Mouse (Mus musculus) midbrain, embryonic 15.5 days (tissue): ENCODE measurements around the gene Jade1. TPM values are rescaled to one million over a fixed set of nuclear protein-coding genes. Genes with fewer than 3 reads are reported as not detected.

ENCODE experiments used
- ATAC-seq: fragments of 200-750 bp; cut with Nextera tagmentation; replicated peaks from 2 replicates; pipeline ENCODE4 v1.8.0; 2017; ENCODE audit warnings: moderate TSS enrichment
- H3K27ac ChIP-seq: fragments of 300-500 bp; sonication (generic); 2 replicates; pipeline ENCODE4 v1.5.1; 2015; ENCODE audit warnings: mild to moderate bottlenecking, inconsistent platforms
- H3K27me3 ChIP-seq: fragments of 300-500 bp; sonication (generic); replicated peaks from 2 replicates; pipeline ENCODE4 v1.6.1; 2015; ENCODE audit warnings: inconsistent platforms
- H3K36me3 ChIP-seq: fragments of 300-500 bp; sonication (generic); replicated peaks from 2 replicates; pipeline ENCODE4 v1.6.1; 2015; ENCODE audit warnings: inconsistent platforms
- H3K4me1 ChIP-seq: fragments of 300-500 bp; sonication (generic); 2 replicates; pipeline ENCODE4 v1.6.1; 2015; ENCODE audit warnings: inconsistent platforms
- H3K4me2 ChIP-seq: fragments of 300-500 bp; sonication (generic); 2 replicates; pipeline ENCODE4 v1.6.1; 2015; ENCODE audit warnings: inconsistent platforms, mild to moderate bottlenecking, moderate library complexity
- H3K4me3 ChIP-seq: fragments of 300-500 bp; sonication (generic); 2 replicates; pipeline ENCODE4 v1.5.1; 2015; ENCODE audit warnings: mild to moderate bottlenecking, inconsistent platforms
- H3K9ac ChIP-seq: fragments of 300-500 bp; sonication (generic); 2 replicates; pipeline ENCODE4 v1.6.1; 2015; ENCODE audit warnings: mild to moderate bottlenecking, inconsistent platforms
- H3K9me3 ChIP-seq: fragments of 300-500 bp; sonication (generic); 2 replicates; pipeline ENCODE4 v1.6.1; 2016; ENCODE audit warnings: inconsistent platforms
- WGBS: fragments of 180-500 bp; shearing (Covaris S2); methylation state at CpG from one replicate; pipeline ENCODE4 v1.1.7; 2015; ENCODE audit warnings: mixed read lengths; 5-methylcytosine and 5-hydroxymethylcytosine counted together
- polyA plus RNA-seq: library from polyadenylated mRNA; unstranded; fragments of >200 nt; fragmentation: Nextera tagmentation; extraction: Ambion mirVana; gene quantifications from 2 replicates; pipeline ENCODE4 v1.2.1, GENCODE M21; 2015

The Jade1 gene
- polyA plus RNA-seq, 1 experiment from 2014 or later: 14.0 TPM

GRCm38 (mm10) chr3:41554480-41555475 is 753 bp upstream of the Jade1 start:
- no peak overlapping the region for H3K9ac ChIP-seq
- H3K36me3 ChIP-seq: no peaks in the 10 kb centered on the region
- no peaks in the 10 kb centered on the region for H3K4me1 ChIP-seq
- 94% methylated on average over 24 of the region's 24 CpGs for WGBS
- no peak for ATAC-seq
- H3K4me3 ChIP-seq: no peak overlapping the region
- H3K9me3 ChIP-seq: no peaks in the 10 kb centered on the region
- H3K4me2 ChIP-seq: no peak overlapping the region
- no peaks in the 10 kb centered on the region for H3K27me3 ChIP-seq
- H3K27ac ChIP-seq: no peak overlapping the region

GRCm38 (mm10) chr3:41556451-41557266 is 1.1 kb downstream of the Jade1 start:
- H3K9me3 ChIP-seq: no peaks in the 10 kb centered on the region
- H3K4me2 ChIP-seq: no peak overlapping the region
- no peaks in the 10 kb centered on the region for H3K4me1 ChIP-seq
- no peak for ATAC-seq
- H3K27ac ChIP-seq: no peak overlapping the region
- H3K9ac ChIP-seq: no peak overlapping the region
- H3K27me3 ChIP-seq: no peaks in the 10 kb centered on the region
- no peak overlapping the region for H3K4me3 ChIP-seq
- WGBS: 86% methylated on average over 10 of the region's 11 CpGs
- H3K36me3 ChIP-seq: no peaks in the 10 kb centered on the region

GRCm38 (mm10) chr3:41557267-41557995 is 1.9 kb downstream of the Jade1 start:
- Histone ChIP-seq H3K36me3 (no peaks in the 10 kb centered on the region), H3K27me3 (no peaks in the 10 kb centered on the region), H3K4me1 (no peaks in the 10 kb centered on the region), H3K4me2 (no peak overlapping the region), H3K4me3 (no peak overlapping the region), H3K27ac (no peak overlapping the region), H3K9ac (no peak overlapping the region), H3K9me3 (no peaks in the 10 kb centered on the region)
- 93% methylated on average over 19 of the region's 19 CpGs for WGBS
- ATAC-seq: no peak

GRCm38 (mm10) chr3:41560489-41560888 is 5.0 kb downstream of the Jade1 start:
- Histone ChIP-seq H3K4me1 (peaks cover 9% of the 10 kb centered on the region), H3K9me3 (no peaks in the 10 kb centered on the region), H3K27me3 (no peaks in the 10 kb centered on the region), H3K9ac (no peak overlapping the region), H3K36me3 (no peaks in the 10 kb centered on the region), H3K27ac (no peak overlapping the region), H3K4me2 (no peak overlapping the region), H3K4me3 (no peak overlapping the region)
- no peak for ATAC-seq
- 93% methylated on average over 6 of the region's 6 CpGs for WGBS

GRCm38 (mm10) chr3:41561787-41562186 is 6.3 kb downstream of the Jade1 start:
- 93% methylated on average over 5 of the region's 5 CpGs for WGBS
- Histone ChIP-seq H3K4me2 (no peak overlapping the region), H3K36me3 (no peaks in the 10 kb centered on the region), H3K9me3 (no peaks in the 10 kb centered on the region), H3K27ac (no peak overlapping the region), H3K4me3 (no peak overlapping the region), H3K9ac (no peak overlapping the region), H3K4me1 (peaks cover 16% of the 10 kb centered on the region), H3K27me3 (no peaks in the 10 kb centered on the region)
- no peak for ATAC-seq

- no peaks in the 10 kb centered on the region for H3K36me3 ChIP-seq
- H3K9me3 ChIP-seq: no peaks in the 10 kb centered on the region
- ATAC-seq: peak; percentile 66
- under 1% methylated on average over 73 of the region's 81 CpGs for WGBS
- H3K27me3 ChIP-seq: no peaks in the 10 kb centered on the region
- H3K4me2 ChIP-seq: peak overlapping the region; percentile 79
- peaks cover 19% of the 10 kb centered on the region for H3K4me1 ChIP-seq
- H3K27ac ChIP-seq: peak overlapping the region; percentile 95
- peak overlapping the region; percentile 75 for H3K4me3 ChIP-seq
- peak overlapping the region; percentile 92 for H3K9ac ChIP-seq
Observed at GRCm38 (mm10) chr3:41563211-41563931, 7.8 kb downstream of the Jade1 start.

- 1% methylated on average over 7 of the region's 7 CpGs for WGBS
- Histone ChIP-seq H3K9ac (peak overlapping the region; percentile 92), H3K27ac (peak overlapping the region; percentile 95), H3K9me3 (no peaks in the 10 kb centered on the region), H3K36me3 (no peaks in the 10 kb centered on the region), H3K27me3 (no peaks in the 10 kb centered on the region), H3K4me3 (peak overlapping the region; percentile 75), H3K4me1 (peaks cover 19% of the 10 kb centered on the region), H3K4me2 (peak overlapping the region; percentile 79)
- ATAC-seq: 0 out of 2 replicates have a peak, but pooled peaks have one; percentile 2
Observed at GRCm38 (mm10) chr3:41563997-41564396, 8.5 kb downstream of the Jade1 start.

GRCm38 (mm10) chr3:41564471-41565213 is 9.1 kb downstream of the Jade1 start:
- H3K4me3 ChIP-seq: peak overlapping the region; percentile 75
- WGBS: under 1% methylated on average over 58 of the region's 60 CpGs
- no peaks in the 10 kb centered on the region for H3K27me3 ChIP-seq

GRCm38 (mm10) chr3:41565410-41565823 is 9.9 kb downstream of the Jade1 start:
- 0% methylated on average over 37 of the region's 61 CpGs for WGBS
- Histone ChIP-seq H3K36me3 (no peaks in the 10 kb centered on the region), H3K4me3 (peak overlapping the region; percentile 75), H3K9me3 (no peaks in the 10 kb centered on the region), H3K27me3 (no peaks in the 10 kb centered on the region), H3K27ac (peak overlapping the region; percentile 95), H3K9ac (peak overlapping the region; percentile 92), H3K4me1 (peaks cover 19% of the 10 kb centered on the region), H3K4me2 (peak overlapping the region; percentile 79)
- ATAC-seq: peak; percentile 84

More at GRCm38 (mm10) chr3:41564471-41565213, 9.1 kb downstream of the Jade1 start:
- ATAC-seq: peak; percentile 53
- Histone ChIP-seq H3K9me3 (no peaks in the 10 kb centered on the region), H3K27ac (peak overlapping the region; percentile 95), H3K9ac (peak overlapping the region; percentile 92), H3K4me2 (peak overlapping the region; percentile 79), H3K36me3 (no peaks in the 10 kb centered on the region), H3K4me1 (peaks cover 19% of the 10 kb centered on the region)

GRCm38 (mm10) chr3:41565955-41566354 is 10.4 kb downstream of the Jade1 start:
- WGBS: under 1% methylated on average over 26 of the region's 26 CpGs
- Histone ChIP-seq H3K27me3 (no peaks in the 10 kb centered on the region), H3K4me1 (peaks cover 19% of the 10 kb centered on the region), H3K27ac (peak overlapping the region; percentile 95), H3K4me2 (peak overlapping the region; percentile 79), H3K9ac (peak overlapping the region; percentile 92), H3K36me3 (no peaks in the 10 kb centered on the region), H3K4me3 (peak overlapping the region; percentile 75), H3K9me3 (no peaks in the 10 kb centered on the region)
- peak; percentile 79 for ATAC-seq

GRCm38 (mm10) chr3:41569943-41570342 is 14.4 kb downstream of the Jade1 start:
- no peak overlapping the region for H3K9ac ChIP-seq
- no peaks in the 10 kb centered on the region for H3K36me3 ChIP-seq
- H3K4me1 ChIP-seq: peaks cover 9% of the 10 kb centered on the region
- H3K27me3 ChIP-seq: no peaks in the 10 kb centered on the region
- no peak for ATAC-seq
- H3K27ac ChIP-seq: no peak overlapping the region
- no peaks in the 10 kb centered on the region for H3K9me3 ChIP-seq
- H3K4me3 ChIP-seq: no peak overlapping the region
- WGBS: 80% methylated on average over 5 of the region's 5 CpGs
- H3K4me2 ChIP-seq: no peak overlapping the region
